Mouse (Mus musculus) right cerebral cortex, postnatal 10 days (tissue): Measurements from ENCODE around the gene 3100002H09Rik.

Experiments used
- DNase-seq, 2 experiments: peaks; one replicate each; pipeline ENCODE4 v3.0.0; 2021; ENCODE audit warnings: low spot score in 2 of 2

The 3100002H09Rik gene

GRCm38 (mm10) chr4:124615406-124615960 is 4.9 kb upstream of the 3100002H09Rik start:
- no peak for DNase-seq

GRCm38 (mm10) chr4:124614189-124614588 is 3.6 kb upstream of the 3100002H09Rik start:
- no peak for DNase-seq

- DNase-seq: no peak
These were observed 1.2 kb upstream of the 3100002H09Rik start for GRCm38 (mm10) chr4:124611768-124612167.

GRCm38 (mm10) chr4:124610066-124610465 is 537 bp downstream of the 3100002H09Rik start:
- DNase-seq: no peak

GRCm38 (mm10) chr4:124607166-124607565 is 3.4 kb downstream of the 3100002H09Rik start:
- DNase-seq: peak; percentile 83 to 85

GRCm38 (mm10) chr4:124606180-124606579 is 4.4 kb downstream of the 3100002H09Rik start:
- no peak for DNase-seq

GRCm38 (mm10) chr4:124605255-124605654 is 5.3 kb downstream of the 3100002H09Rik start:
- no peak for DNase-seq

- no peak for DNase-seq
These were observed 6.9 kb downstream of the 3100002H09Rik start for GRCm38 (mm10) chr4:124603712-124604111.

GRCm38 (mm10) chr4:124595929-124596328 is 14.7 kb downstream of the 3100002H09Rik start:
- DNase-seq: no peak

GRCm38 (mm10) chr4:124594933-124595332 is 15.7 kb downstream of the 3100002H09Rik start:
- DNase-seq: peak; percentile 89 to 93

GRCm38 (mm10) chr4:124593691-124594090 is 16.9 kb downstream of the 3100002H09Rik start:
- no peak for DNase-seq

- DNase-seq: no peak
These were observed 17.4 kb downstream of the 3100002H09Rik start for GRCm38 (mm10) chr4:124593210-124593609.

- DNase-seq: no peak
These were observed 18.4 kb downstream of the 3100002H09Rik start for GRCm38 (mm10) chr4:124592241-124592640.

- DNase-seq: no peak
These were observed 29.9 kb downstream of the 3100002H09Rik start for GRCm38 (mm10) chr4:124580695-124581094.

GRCm38 (mm10) chr4:124575955-124576445 is 34.6 kb downstream of the 3100002H09Rik start:
- no peak for DNase-seq

- peak; percentile 76 to 90 for DNase-seq
These were observed 35.2 kb downstream of the 3100002H09Rik start for GRCm38 (mm10) chr4:124575269-124575954.

GRCm38 (mm10) chr4:124573586-124573985 is 37.0 kb downstream of the 3100002H09Rik start:
- no peak for DNase-seq

GRCm38 (mm10) chr4:124570977-124571376 is 39.6 kb downstream of the 3100002H09Rik start:
- peak in 1 of 2 experiments; percentile 57 for DNase-seq

GRCm38 (mm10) chr4:124569661-124570060 is 40.9 kb downstream of the 3100002H09Rik start:
- DNase-seq: no peak

GRCm38 (mm10) chr4:124563371-124563770 is 47.2 kb downstream of the 3100002H09Rik start:
- DNase-seq: no peak

- DNase-seq: no peak
These were observed 47.9 kb downstream of the 3100002H09Rik start for GRCm38 (mm10) chr4:124562721-124563120.
